Mouse (Mus musculus) CD4-positive, CD25-positive, alpha-beta regulatory T cell, adult 4 months (primary cell): ENCODE data around the gene Tfdp2. TPM values are rescaled to one million over a fixed set of nuclear protein-coding genes. Genes with fewer than 3 reads are reported as not detected.

Experiments
- ATAC-seq: one replicate; pipeline ENCODE4 v1.8.0; 2017
- polyA plus RNA-seq, 2 experiments: library from polyadenylated mRNA; unstranded; fragments of 100-300 nt; shearing (Covaris generic); gene quantifications; one replicate each; pipeline ENCODE4 v1.2.1; 2017

Tfdp2 gene
- polyA plus RNA-seq, 2 experiments from 2014 or later: 11.4 to 14.6 TPM

DNA sequence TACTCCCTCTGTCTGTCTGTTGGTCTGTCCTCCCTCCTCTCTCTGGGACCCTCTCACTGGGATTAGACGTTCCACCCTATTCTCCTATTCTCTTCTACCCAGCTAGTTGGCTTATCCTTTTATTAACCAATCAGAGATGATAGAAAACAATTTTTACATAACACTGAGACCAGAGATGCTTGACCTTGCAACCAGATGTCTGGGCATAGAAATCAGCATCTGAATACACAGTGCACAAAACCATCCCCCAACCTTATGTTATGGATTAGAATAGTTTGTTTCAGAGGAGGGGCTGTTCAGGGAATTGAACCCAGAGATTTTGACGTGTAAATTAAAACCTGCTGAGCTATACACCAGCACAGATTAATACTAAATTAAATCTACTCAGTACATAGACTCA is 34.2 kb downstream of the Tfdp2 start:
- ATAC-seq: no peak

DNA sequence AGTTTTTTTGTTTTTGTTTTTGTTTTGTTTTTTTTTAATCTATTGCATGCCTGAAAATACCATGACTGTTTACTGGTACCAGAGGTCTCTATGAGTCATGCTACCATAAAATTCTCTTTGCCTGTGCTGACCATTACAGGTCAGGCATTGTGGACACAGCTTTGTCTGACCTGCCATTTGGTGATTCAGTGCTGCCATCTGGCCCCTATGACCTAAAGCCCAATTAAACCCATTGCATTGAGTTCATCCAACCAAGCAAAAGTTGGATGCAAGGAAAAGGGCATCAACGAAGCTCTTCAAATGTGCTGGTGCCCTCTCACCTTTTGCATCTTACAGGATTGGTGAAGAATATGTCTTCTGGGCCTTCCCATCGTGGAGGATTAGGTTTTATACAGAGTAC is 39.4 kb downstream of the Tfdp2 start:
- no peak for ATAC-seq

DNA sequence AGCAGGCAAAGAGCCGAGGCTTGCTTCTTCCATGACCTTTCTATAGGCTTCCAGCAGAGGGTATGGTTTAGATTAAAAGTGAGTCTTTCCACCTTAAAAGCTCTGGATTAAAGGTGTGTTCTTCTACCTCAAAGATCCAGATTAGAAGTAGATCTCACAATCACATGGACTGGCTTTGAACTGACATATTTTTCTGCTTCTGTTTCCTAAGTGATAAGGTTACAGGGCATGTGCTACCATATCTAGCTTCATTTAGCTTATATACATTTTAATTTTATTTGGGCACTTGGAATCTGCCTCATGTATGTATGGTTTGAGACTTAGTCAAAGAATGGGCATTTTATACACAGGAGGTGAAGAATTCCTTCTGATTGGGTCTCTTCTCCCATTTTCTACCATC is 41.3 kb downstream of the Tfdp2 start:
- ATAC-seq: no peak

- ATAC-seq: no peak
Observed at GRCm38 (mm10) chr9:96238286-96238685, 42.2 kb downstream of the Tfdp2 start.

- no peak for ATAC-seq
Observed at GRCm38 (mm10) chr9:96241134-96242097, 45.3 kb downstream of the Tfdp2 start.

GRCm38 (mm10) chr9:96243915-96244314 is 47.8 kb downstream of the Tfdp2 start:
- ATAC-seq: no peak

- ATAC-seq: no peak
Observed at GRCm38 (mm10) chr9:96254812-96255211, 58.7 kb downstream of the Tfdp2 start.

GRCm38 (mm10) chr9:96258478-96258877 is 62.4 kb downstream of the Tfdp2 start:
- no peak for ATAC-seq

DNA sequence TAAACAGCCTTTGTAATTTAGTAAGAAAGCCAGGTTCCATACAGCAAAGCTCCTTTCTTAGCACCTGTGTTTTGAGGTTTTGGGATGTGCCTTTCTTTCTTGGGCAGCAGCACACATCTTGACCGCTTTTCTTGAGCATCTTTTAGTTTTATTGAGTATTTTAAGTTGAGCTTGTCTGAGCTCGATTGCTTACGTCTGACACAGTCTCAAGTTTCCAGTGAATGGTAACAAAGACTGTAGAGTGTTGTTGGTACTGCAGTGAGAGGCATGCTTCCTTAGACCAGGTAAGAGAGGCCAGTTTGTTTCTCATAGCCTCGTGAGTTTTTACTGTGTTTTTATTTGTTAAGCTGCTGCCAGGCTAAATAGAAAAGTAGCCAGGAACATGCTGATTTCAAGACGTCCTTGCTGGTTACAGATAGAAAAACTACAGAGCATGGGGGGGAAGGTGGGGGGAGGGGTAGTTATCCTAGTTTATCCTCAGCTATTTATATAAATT is 63.0 kb downstream of the Tfdp2 start:
- peak; percentile 79 for ATAC-seq

- peak; percentile 77 for ATAC-seq
Observed at GRCm38 (mm10) chr9:96259753-96260520, 63.9 kb downstream of the Tfdp2 start.

DNA sequence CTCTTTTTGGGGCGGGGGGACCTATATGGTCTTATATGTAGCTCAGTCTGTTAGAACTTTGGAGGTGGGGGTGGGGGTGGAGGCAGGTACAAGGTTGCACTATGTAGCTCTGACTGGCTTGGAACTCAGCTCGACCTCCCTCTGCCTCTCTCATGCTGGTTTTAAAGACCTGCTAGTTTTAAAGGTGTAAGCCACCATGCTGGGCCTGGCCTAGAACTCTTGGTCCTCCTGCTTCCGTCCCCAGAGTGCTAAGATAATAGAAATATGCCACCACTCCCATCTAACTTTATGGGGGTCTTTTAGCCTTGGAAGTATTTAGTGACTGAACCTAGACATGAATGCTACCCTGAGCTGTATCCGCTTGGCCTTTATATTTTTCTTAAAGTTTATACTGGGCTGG is 65.0 kb downstream of the Tfdp2 start:
- no peak for ATAC-seq

DNA sequence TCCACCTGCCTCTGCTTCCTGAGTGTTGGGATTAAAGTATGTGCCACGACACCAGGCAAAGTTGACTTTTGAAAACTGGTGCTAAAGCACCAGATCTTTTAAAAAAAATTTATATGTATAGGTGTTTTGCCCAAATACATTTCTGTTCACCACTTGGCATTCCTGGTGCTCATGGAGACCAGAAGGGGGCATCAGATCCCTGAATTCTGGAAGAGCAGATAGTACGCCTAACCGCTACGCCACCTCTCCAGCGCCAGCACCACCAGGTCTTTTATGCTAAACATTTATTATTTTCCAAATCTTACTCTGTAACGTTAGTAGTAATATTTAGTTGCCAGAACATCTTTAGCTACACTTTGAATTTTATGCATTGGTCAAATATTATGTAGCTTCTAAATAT is 65.9 kb downstream of the Tfdp2 start:
- no peak for ATAC-seq

- no peak for ATAC-seq
Observed at GRCm38 (mm10) chr9:96266793-96267558, 70.9 kb downstream of the Tfdp2 start.

- ATAC-seq: no peak
Observed at GRCm38 (mm10) chr9:96267559-96267948, 71.5 kb downstream of the Tfdp2 start.

DNA sequence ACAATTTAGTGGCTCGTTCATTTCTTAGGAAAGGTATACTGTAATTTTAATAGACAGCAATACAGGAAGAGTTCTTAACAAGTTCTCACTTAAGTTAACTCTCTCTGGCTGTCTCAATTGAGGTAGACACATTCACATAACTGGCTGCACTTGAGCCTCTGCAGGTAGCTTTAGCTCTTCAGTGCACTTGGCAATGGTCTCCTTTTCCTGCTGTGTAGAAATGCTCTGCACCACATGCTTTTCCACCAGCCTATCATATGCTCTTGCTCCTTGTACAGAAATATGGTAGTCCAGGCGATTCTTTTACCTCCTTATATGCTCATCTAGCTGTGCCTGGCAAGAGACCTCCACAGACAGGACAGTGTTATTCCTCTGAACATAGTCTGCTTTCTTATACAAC is 73.7 kb downstream of the Tfdp2 start:
- ATAC-seq: no peak

GRCm38 (mm10) chr9:96275543-96275942 is 79.5 kb downstream of the Tfdp2 start:
- ATAC-seq: no peak

GRCm38 (mm10) chr9:96281497-96281896 is 85.4 kb downstream of the Tfdp2 start:
- ATAC-seq: peak; percentile 60

- peak; percentile 67 for ATAC-seq
Observed at GRCm38 (mm10) chr9:96282082-96282481, 86.0 kb downstream of the Tfdp2 start.

GRCm38 (mm10) chr9:96284916-96285315 is 88.8 kb downstream of the Tfdp2 start:
- ATAC-seq: peak; percentile 77

- no peak for ATAC-seq
Observed at GRCm38 (mm10) chr9:96292144-96292543, 96.1 kb downstream of the Tfdp2 start.

GRCm38 (mm10) chr9:96299324-96300008 is 103.4 kb downstream of the Tfdp2 start:
- peak; percentile 73 for ATAC-seq

DNA sequence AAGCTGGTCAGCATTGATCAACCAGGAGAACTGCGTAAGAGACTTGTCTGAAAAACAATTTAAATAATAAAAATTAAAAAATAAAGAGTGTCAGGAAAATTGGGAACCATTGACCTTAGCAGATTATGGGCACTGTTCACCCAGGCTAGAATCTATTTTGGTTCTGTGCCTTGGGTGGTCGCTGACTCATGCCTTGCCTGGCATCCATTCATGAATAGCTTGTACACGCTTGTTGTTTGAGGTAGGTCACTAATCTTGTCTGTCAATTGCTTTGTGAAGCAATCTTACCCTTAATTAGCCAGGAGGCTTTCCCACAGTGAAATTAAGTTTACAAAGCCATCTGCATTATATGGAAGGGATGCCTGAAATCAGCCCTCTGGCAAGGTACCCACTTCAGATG is 112.7 kb downstream of the Tfdp2 start:
- ATAC-seq: no peak
